Mouse (Mus musculus): Measurements from ENCODE around the gene Idnk.
"Not testable (repeated sequence)": the region's sequence is repeated elsewhere in the genome, so short reads cannot be mapped to it uniquely, and the experiment has no call there.

Idnk gene

GRCm38 (mm10) chr13:58146603-58147002 lies 10.8 kb upstream of the Idnk start:
- DNase-seq (ENCODE audit: low spot score in 2 of 2): not testable (repeated sequence)

GRCm38 (mm10) chr13:58147760-58148159 lies 9.7 kb upstream of the Idnk start:
- DNase-seq (ENCODE audit: low spot score in 2 of 2): no peak

- no peak for DNase-seq (ENCODE audit: low spot score in 2 of 2)
Measured at GRCm38 (mm10) chr13:58148256-58148831, 9.1 kb upstream of the Idnk start.

GRCm38 (mm10) chr13:58149033-58149558 lies 8.4 kb upstream of the Idnk start:
- DNase-seq (ENCODE audit: low spot score in 2 of 2): no peak

- DNase-seq (ENCODE audit: low spot score in 2 of 2): no peak
Measured at GRCm38 (mm10) chr13:58149629-58150028, 7.8 kb upstream of the Idnk start.

GRCm38 (mm10) chr13:58150442-58150841 lies 7.0 kb upstream of the Idnk start:
- DNase-seq (ENCODE audit: low spot score in 2 of 2): no peak

- DNase-seq (ENCODE audit: low spot score in 2 of 2): no peak
Measured at GRCm38 (mm10) chr13:58156031-58156430, 1.4 kb upstream of the Idnk start.

- DNase-seq (ENCODE audit: low spot score in 2 of 2): no peak
Measured at GRCm38 (mm10) chr13:58157036-58157435, 413 bp upstream of the Idnk start.

GRCm38 (mm10) chr13:58158099-58158912 lies 857 bp downstream of the Idnk start:
- peak; percentile 78 to 85 for DNase-seq (ENCODE audit: low spot score in 2 of 2)

GRCm38 (mm10) chr13:58160761-58161160 lies 3.3 kb downstream of the Idnk start:
- no peak for DNase-seq (ENCODE audit: low spot score in 2 of 2)

GRCm38 (mm10) chr13:58163343-58163742 lies 5.9 kb downstream of the Idnk start:
- no peak for DNase-seq (ENCODE audit: low spot score in 2 of 2)

- no peak for DNase-seq (ENCODE audit: low spot score in 2 of 2)
Measured at GRCm38 (mm10) chr13:58168119-58168518, 10.7 kb downstream of the Idnk start.

GRCm38 (mm10) chr13:58176105-58176504 lies 18.7 kb downstream of the Idnk start:
- DNase-seq (ENCODE audit: low spot score in 2 of 2): no peak

GRCm38 (mm10) chr13:58177511-58178208 lies 20.2 kb downstream of the Idnk start:
- DNase-seq (ENCODE audit: low spot score in 2 of 2): peak; percentile 100

GRCm38 (mm10) chr13:58181607-58182551 lies 24.4 kb downstream of the Idnk start:
- DNase-seq (ENCODE audit: low spot score in 2 of 2): no peak

- no peak for DNase-seq (ENCODE audit: low spot score in 2 of 2)
Measured at GRCm38 (mm10) chr13:58184111-58184510, 26.7 kb downstream of the Idnk start.

- no peak for DNase-seq (ENCODE audit: low spot score in 2 of 2)
Measured at GRCm38 (mm10) chr13:58186281-58186680, 28.8 kb downstream of the Idnk start.

- no peak for DNase-seq (ENCODE audit: low spot score in 2 of 2)
Measured at GRCm38 (mm10) chr13:58187751-58188150, 30.3 kb downstream of the Idnk start.

GRCm38 (mm10) chr13:58188412-58188811 lies 31.0 kb downstream of the Idnk start:
- peak; percentile 75 to 86 for DNase-seq (ENCODE audit: low spot score in 2 of 2)

- no peak for DNase-seq (ENCODE audit: low spot score in 2 of 2)
Measured at GRCm38 (mm10) chr13:58189473-58189872, 32.0 kb downstream of the Idnk start.

- no peak for DNase-seq (ENCODE audit: low spot score in 2 of 2)
Measured at GRCm38 (mm10) chr13:58191516-58191915, 34.1 kb downstream of the Idnk start.

Data from spleen, postnatal 36 days (tissue).